Mouse (Mus musculus) sigmoid colon, adult 10 weeks (tissue): ENCODE measurements around the gene Hsd3b2. TPM values are rescaled to one million over a fixed set of nuclear protein-coding genes. Genes with fewer than 3 reads are reported as not detected.

ENCODE experiments used
- polyA plus RNA-seq: library from polyadenylated mRNA; stranded (reverse); fragments of 350-450 nt; fragmentation: Illumina TruSeq; extraction: RNeasy Lipid Tissue Mini Kit (QIAGEN cat#74804); gene quantifications from one replicate; pipeline ENCODE4 v1.2.3, GENCODE M21; 2014; ENCODE audit warnings: low read depth, low replicate concordance

The Hsd3b2 gene
- polyA plus RNA-seq, result 39.3 TPM

GRCm38 (mm10) chr3:98724376-98724775 lies at the start of gene Hsd3b2:
TSS of gene Hsd3b2 (minus strand) at chr3:98724543.

Other genes starting within 250 kb of the Hsd3b2 start
- not detected for gene Hsd3b4, start 214.0 kb downstream of the Hsd3b2 start, polyA plus RNA-seq
- gene Gm10681, start 135.7 kb downstream of the Hsd3b2 start, polyA plus RNA-seq, result not detected
- not detected for gene Hsd3b5, start 94.3 kb downstream of the Hsd3b2 start, polyA plus RNA-seq
- gene Hsd3b3, start 38.6 kb upstream of the Hsd3b2 start, polyA plus RNA-seq, result 77.5 TPM
- not detected for gene Hsd3b6, start 89.9 kb upstream of the Hsd3b2 start, polyA plus RNA-seq
- gene Hsd3b1, start 135.3 kb upstream of the Hsd3b2 start, polyA plus RNA-seq, result not detected
- 1,035 TPM for gene Hao2, start 168.7 kb upstream of the Hsd3b2 start, polyA plus RNA-seq